Mouse (Mus musculus) midbrain, postnatal 0 days (tissue): ENCODE data around the gene Arid5a. TPM values are rescaled to one million over a fixed set of nuclear protein-coding genes. Genes with fewer than 3 reads are reported as not detected.

Experiments used
- ATAC-seq: fragments of 200-750 bp; cut with Nextera tagmentation; 2 replicates; pipeline ENCODE4 v1.8.0; 2017; ENCODE audit warnings: moderate number of reproducible peaks, mild to moderate bottlenecking, moderate TSS enrichment, moderate library complexity; ENCODE audit not compliant: low FRiP score
- DNase-seq: peaks from one replicate; pipeline ENCODE4 v3.0.0-alpha.2; 2015; ENCODE audit warnings: low spot score
- H3K27ac ChIP-seq: fragments of 300-500 bp; sonication (generic); 2 replicates; pipeline ENCODE4 v1.5.1; 2014; ENCODE audit warnings: low read depth, mild to moderate bottlenecking, low read length, mixed read lengths
- H3K27me3 ChIP-seq: fragments of 300-500 bp; sonication (generic); 2 replicates; pipeline ENCODE4 v1.6.1; 2014; ENCODE audit warnings: low read length, control low read depth, mixed read lengths; ENCODE audit not compliant: insufficient read depth
- H3K36me3 ChIP-seq: fragments of 300-500 bp; sonication (generic); 2 replicates; pipeline ENCODE4 v1.6.1; 2014; ENCODE audit warnings: low read length, control low read depth, mixed read lengths; ENCODE audit not compliant: insufficient read depth
- H3K4me1 ChIP-seq: fragments of 300-500 bp; sonication (generic); 2 replicates; pipeline ENCODE4 v1.6.1; 2014; ENCODE audit warnings: mild to moderate bottlenecking, control low read depth, antibody characterized with exemption, low read length, mixed read lengths; ENCODE audit not compliant: insufficient read depth
- H3K4me2 ChIP-seq: fragments of 300-500 bp; sonication (generic); 2 replicates; pipeline ENCODE4 v1.6.1; 2014; ENCODE audit warnings: low read depth, mild to moderate bottlenecking, low read length, mixed read lengths; ENCODE audit not compliant: poor library complexity, severe bottlenecking
- H3K4me3 ChIP-seq: fragments of 300-500 bp; sonication (generic); 2 replicates; pipeline ENCODE4 v1.5.1; 2014; ENCODE audit warnings: low read depth, mild to moderate bottlenecking, low read length, moderate library complexity
- H3K9ac ChIP-seq: fragments of 300-500 bp; sonication (generic); replicated peaks from 2 replicates; pipeline ENCODE4 v1.6.1; 2014; ENCODE audit warnings: mild to moderate bottlenecking, low read length, moderate library complexity, mixed read lengths; ENCODE audit not compliant: poor library complexity, severe bottlenecking
- H3K9me3 ChIP-seq: fragments of 300-500 bp; sonication (generic); 2 replicates; pipeline ENCODE4 v1.6.1; 2016; ENCODE audit warnings: low read length, control low read depth
- CTCF ChIP-seq: IDR thresholded peaks from 2 replicates; pipeline ENCODE4 v1.5.1; 2016; ENCODE audit warnings: antibody characterized with exemption, mild to moderate bottlenecking
- WGBS: fragments of 180-500 bp; shearing (Covaris S2); extraction: QIAGEN DNeasy Blood & Tissue Kit; methylation state at CpG from one replicate; pipeline ENCODE4 v1.1.7; 2014; 5-methylcytosine and 5-hydroxymethylcytosine counted together
- microRNA-seq: library from miRNA; unstranded; fragments of <30 nt; microRNA quantifications from one replicate; pipeline ENCODE4, GENCODE M21; 2016; ENCODE audit warnings: borderline number of aligned reads
- polyA plus RNA-seq: library from polyadenylated mRNA; unstranded; fragments of >200 nt; fragmentation: Nextera tagmentation; extraction: Ambion mirVana; gene quantifications from 2 replicates; pipeline ENCODE4 v1.2.1, GENCODE M21; 2015
- total RNA-seq: library from RNA; depleted of rRNA; stranded (reverse); fragments of >200 nt; gene quantifications from 2 replicates; pipeline ENCODE4 v1.2.3, GENCODE M21; 2014; rRNA removed

Arid5a gene
- total and polyA plus RNA-seq, 2 experiments from 2014 or later, result 3.4 to 5.4 TPM

DNA sequence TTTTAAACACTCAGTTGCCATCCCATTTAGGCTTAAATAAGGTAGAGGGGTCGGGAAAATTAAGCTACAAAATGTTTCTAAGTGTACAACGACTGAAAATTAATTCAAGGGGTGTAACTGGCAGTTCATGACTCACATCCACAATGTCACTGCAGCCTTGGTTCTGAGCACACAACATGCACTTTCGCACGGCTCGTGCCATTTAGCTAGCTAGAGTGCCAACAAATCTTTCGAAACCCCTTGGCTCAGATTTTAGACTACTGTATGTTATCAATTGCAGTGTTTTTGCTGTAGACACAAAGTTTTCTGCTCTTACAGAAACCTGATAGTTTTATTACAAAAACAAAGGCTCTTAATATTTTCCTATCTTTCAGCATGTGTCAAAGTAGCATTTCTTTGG lies 63.4 kb downstream of the Arid5a start:
- Histone ChIP-seq H3K27me3 (no peaks in the 10 kb centered on the region), H3K9me3 (no peaks in the 10 kb centered on the region), H3K4me3 (no peak overlapping the region), H3K27ac (no peak overlapping the region), H3K36me3 (no peaks in the 10 kb centered on the region), H3K4me1 (peaks cover 3% of the 10 kb centered on the region; the same call in 1 of the 2 replicates), H3K4me2 (no peak overlapping the region), H3K9ac (no peak overlapping the region)
- DNase-seq, result no peak
- WGBS, result 84% methylated on average over 6 of the region's 6 CpGs
- TF ChIP-seq CTCF, result no peak
- ATAC-seq, result no peak

DNA sequence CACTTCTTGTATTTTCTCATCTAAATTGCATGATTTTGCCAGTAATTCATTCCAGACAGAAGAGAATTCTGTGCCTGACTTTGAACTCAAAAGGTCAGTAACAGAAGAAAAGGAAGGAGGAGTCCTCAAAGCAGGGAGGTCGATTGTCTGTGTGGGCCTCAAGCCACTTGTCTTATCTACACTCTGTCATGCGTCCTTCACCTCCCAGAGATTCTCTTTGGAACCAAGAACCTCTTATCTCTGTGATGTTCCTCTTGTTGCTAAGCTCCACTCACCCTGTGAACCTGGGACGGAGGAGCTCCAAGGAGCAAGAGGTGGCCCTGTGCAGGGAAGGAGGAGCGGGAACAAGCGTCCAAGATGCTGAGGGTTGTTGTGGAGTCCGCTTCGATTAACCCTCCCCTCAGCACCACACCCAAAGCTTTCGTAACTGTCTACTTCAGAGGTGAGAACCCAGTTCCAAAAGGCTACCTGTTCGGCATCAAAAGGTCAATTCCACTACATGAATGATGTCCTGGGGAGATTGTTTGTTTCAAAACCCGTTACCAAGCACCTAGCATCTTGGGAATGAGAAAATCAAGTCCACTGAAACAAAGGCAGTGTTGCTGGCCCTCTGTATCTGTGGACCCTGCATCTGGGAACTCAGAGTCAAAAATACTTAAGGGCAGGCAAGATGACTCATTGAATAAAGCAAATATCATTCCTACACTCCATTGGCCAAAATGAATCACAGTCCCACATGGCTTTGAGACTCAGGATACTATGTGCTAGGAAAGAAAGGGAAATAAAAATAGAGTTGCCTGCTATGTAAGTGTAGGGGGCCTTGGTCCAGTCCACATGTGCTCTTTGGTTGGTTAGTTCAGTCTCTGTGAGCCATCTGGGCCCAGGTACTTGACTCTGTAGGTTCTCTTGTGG lies 64.7 kb downstream of the Arid5a start, which contains the start of gene Fer1l5:
Fer1l5 (plus strand) TSS at position 358 of the 912 bp plus-strand sequence.
- no peak for ATAC-seq
- 79% methylated on average over 10 of the region's 10 CpGs for WGBS
- H3K36me3 ChIP-seq, result no peaks in the 10 kb centered on the region
- H3K4me3 ChIP-seq, result no peak within 1 kb of the TSS
- no peak for TF ChIP-seq CTCF
- peaks cover 3% of the 10 kb centered on the region; the same call in 1 of the 2 replicates for H3K4me1 ChIP-seq
- no peak within 1 kb of the TSS for H3K27ac ChIP-seq
- no peaks in the 10 kb centered on the region for H3K9me3 ChIP-seq
- DNase-seq, result no peak
- H3K27me3 ChIP-seq, result no peaks in the 10 kb centered on the region
- no peak within 1 kb of the TSS for H3K9ac ChIP-seq
- no peak within 1 kb of the TSS for H3K4me2 ChIP-seq

Small RNA genes within 50 kb of the gene (microRNA-seq; reads per million reads assigned to microRNA genes)
- not detected for gene Mir6898

Other genes starting within 250 kb of the Arid5a start
- 89.8 and 104 TPM in 2 replicates for gene Hs6st1, start 239.3 kb upstream of the Arid5a start, total RNA-seq
- 17.3 and 17.4 TPM in 2 replicates for gene Hs6st1, start 239.3 kb upstream of the Arid5a start, polyA plus RNA-seq
- gene Uggt1, start 63.0 kb upstream of the Arid5a start, total RNA-seq, result 48.3 and 50.6 TPM in 2 replicates
- 22.1 and 23.8 TPM in 2 replicates for gene Uggt1, start 63.0 kb upstream of the Arid5a start, polyA plus RNA-seq
- 0.66 and 1.0 TPM in 2 replicates for gene Neurl3, start 33.1 kb upstream of the Arid5a start, total RNA-seq
- 2.3 and 2.4 TPM in 2 replicates for gene Neurl3, start 33.1 kb upstream of the Arid5a start, polyA plus RNA-seq
- gene Kansl3, start 61.4 kb downstream of the Arid5a start, total RNA-seq, result 62.3 and 67.5 TPM in 2 replicates
- gene Kansl3, start 61.4 kb downstream of the Arid5a start, polyA plus RNA-seq, result 31.4 and 35.6 TPM in 2 replicates
- gene Fer1l5, start 64.6 kb downstream of the Arid5a start, total RNA-seq, result not detected in 2 replicates
- gene Fer1l5, start 64.6 kb downstream of the Arid5a start, polyA plus RNA-seq, result 1.0 and 1.3 TPM in 2 replicates
- 25.9 and 26.4 TPM in 2 replicates for gene Lman2l, start 137.5 kb downstream of the Arid5a start, total RNA-seq
- gene Lman2l, start 137.5 kb downstream of the Arid5a start, polyA plus RNA-seq, result 40.0 and 40.7 TPM in 2 replicates
- 15.6 and 16.8 TPM in 2 replicates for gene Cnnm4, start 163.9 kb downstream of the Arid5a start, total RNA-seq
- gene Cnnm4, start 163.9 kb downstream of the Arid5a start, polyA plus RNA-seq, result 10.6 and 11.0 TPM in 2 replicates
- 32.9 and 40.8 TPM in 2 replicates for gene Cnnm3, start 204.1 kb downstream of the Arid5a start, total RNA-seq
- gene Cnnm3, start 204.1 kb downstream of the Arid5a start, polyA plus RNA-seq, result 4.3 and 5.2 TPM in 2 replicates
- gene Ankrd23, start 229.2 kb downstream of the Arid5a start, total RNA-seq, result 9.8 and 11.6 TPM in 2 replicates
- gene Ankrd23, start 229.2 kb downstream of the Arid5a start, polyA plus RNA-seq, result 12.8 and 14.8 TPM in 2 replicates
- gene Gm42417, start 231.7 kb downstream of the Arid5a start, total RNA-seq, result not detected in 2 replicates
- gene Gm42417, start 231.7 kb downstream of the Arid5a start, polyA plus RNA-seq, result 0.42 and 0.65 TPM in 2 replicates
- gene Ankrd39, start 239.7 kb downstream of the Arid5a start, total RNA-seq, result 27.9 and 30.4 TPM in 2 replicates
- gene Ankrd39, start 239.7 kb downstream of the Arid5a start, polyA plus RNA-seq, result 34.3 and 40.9 TPM in 2 replicates